Mouse (Mus musculus) liver (tissue): Measurements from ENCODE around the gene Fibp.

Source experiments
- DNase-seq: peaks from one replicate; pipeline ENCODE4 v3.0.0-alpha.2; 2020; ENCODE audit warnings: mixed read lengths

The Fibp gene

DNA sequence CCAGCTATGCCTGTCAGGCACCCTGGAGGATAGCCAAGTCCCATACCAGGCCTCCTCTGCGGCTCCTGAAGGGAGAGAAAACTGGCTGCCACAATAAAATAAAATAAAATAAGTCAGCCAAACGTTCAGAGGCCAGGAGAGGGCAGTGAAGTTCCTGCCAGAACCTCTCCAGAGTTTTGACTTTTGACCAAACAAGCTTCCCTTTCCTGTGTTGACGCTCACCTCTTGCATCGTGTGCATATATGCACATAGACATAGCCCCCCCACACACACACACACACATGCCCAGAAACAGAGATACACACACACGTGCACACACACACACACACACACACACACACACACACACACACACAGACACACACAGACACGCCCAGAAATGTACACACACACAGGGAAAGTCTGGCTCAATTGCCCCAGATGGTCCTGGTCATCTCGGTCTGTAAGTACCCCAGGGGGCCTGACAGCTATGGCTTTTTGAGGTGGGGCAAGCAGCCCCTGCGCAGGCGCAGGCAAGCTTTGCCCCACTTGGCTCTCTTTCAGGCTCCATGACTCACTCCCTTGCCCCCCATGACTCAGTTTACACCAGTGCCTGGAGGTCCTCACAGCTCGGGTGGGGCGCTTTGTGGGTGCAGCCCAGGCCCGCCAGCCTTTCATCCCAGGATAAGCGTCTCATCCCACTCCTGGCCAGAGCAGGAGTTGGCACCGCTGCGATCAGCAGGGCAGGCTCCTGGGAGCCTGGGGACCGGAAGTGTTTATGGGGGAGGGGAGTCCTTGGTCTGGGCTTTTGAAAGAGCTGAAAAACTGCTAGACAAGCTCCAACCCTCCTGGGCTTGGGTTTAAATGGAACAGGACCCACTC lies 27.2 kb upstream of the Fibp start:
- peak; percentile 44 for DNase-seq

DNA sequence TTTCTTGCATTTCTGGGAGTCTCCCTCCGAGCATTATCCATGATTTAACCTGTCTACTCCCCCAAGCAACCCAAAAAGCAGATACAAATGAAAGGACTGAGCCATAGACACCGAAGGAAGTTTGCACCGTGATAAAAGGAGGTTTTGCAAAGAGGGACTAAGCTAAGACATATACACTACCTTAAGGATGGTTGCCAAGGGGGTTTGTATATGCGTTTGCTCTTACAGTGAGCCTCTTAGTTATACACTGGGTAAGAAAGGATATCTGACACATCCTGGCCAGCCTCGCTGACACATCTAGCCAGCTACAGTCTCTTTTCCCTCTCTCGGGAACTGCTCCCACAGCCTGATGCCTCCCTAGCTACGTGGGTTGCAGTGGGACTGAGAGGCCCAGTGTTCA lies 26.5 kb upstream of the Fibp start:
- DNase-seq = no peak

DNA sequence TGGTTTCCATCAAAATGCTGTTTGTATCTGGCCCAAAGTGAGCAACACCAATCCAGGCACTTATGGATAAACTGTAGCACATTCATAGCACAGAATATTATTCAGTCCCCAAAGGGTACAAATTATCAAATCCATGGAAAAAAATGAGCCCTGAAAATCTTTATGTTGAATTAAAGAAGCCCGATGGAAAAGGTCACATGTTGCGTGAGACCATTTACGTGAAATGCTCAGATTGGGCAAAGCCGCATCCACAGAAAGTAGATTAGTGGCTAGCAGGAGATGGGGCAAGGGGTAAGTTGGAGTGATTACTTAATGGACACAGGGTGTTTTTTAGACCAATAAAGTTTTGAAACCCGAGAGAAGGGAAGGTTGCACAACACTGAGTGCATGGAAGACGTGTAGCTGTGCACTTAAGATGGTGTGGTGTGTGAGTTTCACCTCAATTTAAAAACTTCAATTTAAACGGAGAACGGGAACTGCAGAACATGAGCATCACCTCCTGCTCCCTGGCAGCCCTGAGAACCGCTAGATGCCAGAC lies 16.0 kb upstream of the Fibp start:
- no peak for DNase-seq

DNA sequence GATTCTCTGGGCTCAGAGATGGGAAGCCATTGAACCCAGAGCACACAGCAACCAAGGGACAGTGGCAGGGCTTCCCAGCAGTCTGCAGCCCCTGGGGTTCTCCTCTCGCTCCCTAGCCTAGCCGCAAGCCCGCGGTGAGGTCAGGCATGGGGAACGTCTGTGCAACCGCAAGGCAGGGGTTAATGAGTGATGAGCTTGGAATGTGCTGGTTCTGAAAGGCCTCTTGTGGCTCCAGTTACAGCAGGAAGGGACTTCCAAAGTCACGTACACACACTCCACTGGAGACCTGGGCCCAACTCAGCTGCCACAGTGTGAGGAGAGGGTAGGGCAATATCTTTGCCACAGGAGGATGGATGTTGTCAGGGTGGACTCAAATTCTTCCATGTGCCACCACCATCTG lies 15.5 kb upstream of the Fibp start:
- DNase-seq = no peak

DNA sequence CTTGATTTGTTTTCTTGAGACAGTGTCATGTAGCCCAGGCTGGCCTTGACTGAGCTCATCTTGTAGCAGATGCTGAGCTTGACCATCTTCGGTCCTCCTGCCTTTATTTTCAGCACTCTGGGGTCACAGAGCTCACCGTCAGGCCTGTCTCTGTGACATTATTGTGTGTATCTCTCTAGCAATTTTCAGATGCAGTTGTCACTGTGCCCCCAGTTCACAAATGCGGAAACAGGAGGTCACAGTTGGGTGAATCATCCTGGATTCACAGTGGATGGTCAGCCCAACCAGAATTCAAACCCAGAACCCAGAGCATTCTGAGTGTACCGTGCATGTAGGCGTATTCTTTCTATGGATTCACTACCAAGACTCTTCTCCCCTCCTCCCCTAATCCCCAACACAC lies 14.7 kb upstream of the Fibp start:
- no peak for DNase-seq

DNA sequence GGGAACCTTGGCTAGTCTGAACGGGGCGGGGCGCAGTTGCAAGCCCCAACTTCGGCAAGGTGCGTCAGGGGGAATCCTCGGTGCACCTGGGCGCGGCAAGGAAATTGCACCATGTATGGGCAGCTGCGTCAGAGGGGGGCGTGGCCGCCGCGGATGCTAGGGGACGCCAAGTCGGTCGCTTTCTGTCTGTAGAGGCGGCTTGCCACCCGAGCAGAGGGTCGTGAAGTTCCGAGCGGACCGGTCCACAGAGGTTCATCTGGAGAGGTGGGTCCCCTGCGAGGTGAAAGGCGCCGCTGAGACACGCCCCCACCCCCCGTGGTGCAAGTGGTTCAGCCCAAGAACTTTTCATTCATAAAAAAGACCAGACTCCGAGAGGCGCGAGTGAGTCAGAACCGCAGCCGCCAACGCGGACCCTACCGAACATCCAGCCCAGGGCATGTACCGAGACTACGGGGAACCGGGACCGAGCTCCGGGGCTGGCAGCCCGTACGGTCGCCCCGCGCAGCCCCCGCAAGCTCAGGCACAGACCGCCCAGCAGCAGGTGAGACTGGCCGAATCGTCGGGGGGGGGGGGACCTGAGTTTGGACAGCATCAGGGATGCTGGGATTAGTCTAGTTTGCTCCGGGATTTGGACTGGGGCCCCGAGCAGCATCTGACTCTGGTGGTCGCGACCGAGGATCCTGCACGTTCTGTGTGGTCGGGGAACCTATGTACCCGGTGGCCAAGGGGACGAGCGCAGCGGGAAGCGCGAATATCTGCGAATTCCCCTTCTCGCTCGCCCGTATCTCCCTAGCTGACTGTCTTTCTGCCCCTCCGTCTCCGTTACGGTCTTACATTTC lies 12.7 kb upstream of the Fibp start, which contains the start of gene Fosl1:
TSS of gene Fosl1 (plus strand) at position 33 of the 839 bp plus-strand sequence.
- peak; percentile 75 for DNase-seq

DNA sequence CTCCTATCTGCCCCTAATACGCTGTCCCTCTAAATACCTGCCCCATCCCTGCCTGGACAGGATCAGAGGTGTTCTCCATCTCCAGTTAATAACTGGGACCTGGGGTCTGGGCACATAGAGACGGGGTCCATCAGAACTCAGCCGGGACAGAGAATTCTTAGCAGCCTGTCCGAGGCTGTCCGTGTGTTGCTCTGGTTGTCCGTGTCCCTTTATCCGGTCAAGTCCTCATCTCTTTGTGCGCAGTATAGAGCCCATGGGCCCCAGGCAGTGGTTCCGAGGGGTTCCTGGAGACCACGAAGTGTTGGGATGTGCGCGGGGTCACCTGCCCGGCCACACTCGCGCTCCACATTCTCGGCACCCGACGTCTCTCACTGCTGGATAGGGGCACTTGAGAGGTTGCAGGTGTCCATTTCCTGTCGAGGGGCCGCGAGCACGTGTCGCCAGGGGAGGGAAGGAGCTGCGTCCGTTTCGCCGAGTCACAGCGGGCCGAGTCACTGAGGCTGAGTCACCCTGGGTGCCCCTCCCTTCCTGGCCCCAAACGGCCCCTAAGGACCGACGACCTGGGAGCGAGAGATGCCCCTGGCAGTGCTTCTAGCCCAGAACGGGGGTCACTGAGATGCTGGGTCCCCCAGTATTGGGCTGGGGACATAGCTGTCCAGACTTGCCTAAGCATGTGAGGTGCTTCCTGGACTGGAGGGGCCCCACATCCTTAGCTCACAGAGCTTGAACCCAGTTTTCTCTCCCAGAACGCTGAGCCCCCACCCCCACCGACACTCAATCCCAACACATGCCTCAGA lies 11.9 kb upstream of the Fibp start:
- peak; percentile 79 for DNase-seq

DNA sequence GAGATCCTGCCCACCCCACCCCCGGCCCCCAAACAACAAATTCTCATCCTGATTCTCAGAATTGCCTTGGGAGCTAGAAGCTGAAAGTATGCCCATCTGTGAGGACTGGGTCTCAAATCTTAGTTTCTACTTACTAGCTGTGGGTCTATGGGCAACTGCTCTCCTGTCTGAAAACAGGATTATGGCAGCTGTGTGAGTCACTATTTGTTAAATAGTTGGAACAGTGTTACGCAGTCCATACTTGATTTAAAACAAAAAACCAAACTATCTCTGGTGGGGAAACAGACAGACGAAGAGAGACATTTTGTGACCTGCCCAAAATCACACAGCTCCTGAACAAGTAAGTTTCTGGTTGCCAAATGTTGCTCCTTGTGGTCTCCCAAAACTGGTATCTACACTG lies 10.7 kb upstream of the Fibp start:
- DNase-seq = no peak

DNA sequence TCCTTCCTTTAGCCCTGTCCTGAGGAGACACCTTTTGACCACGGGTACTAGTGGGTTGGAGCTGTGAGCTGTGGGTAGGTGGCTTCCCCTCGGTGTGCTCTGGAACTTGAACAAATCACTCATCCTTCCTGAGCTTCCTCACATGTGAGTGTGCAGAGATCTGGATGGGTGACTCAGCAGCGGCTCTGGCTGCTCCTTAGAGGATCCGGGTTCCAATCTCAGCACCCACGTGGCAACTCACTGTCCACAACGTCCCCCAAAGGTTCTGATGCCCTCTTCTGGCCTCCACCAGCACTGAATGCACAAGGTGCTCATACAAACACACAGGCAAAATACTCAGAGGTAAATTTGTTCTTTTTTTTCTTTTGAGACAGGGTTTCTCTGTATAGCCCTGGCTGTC lies 8.6 kb upstream of the Fibp start:
- DNase-seq = no peak

DNA sequence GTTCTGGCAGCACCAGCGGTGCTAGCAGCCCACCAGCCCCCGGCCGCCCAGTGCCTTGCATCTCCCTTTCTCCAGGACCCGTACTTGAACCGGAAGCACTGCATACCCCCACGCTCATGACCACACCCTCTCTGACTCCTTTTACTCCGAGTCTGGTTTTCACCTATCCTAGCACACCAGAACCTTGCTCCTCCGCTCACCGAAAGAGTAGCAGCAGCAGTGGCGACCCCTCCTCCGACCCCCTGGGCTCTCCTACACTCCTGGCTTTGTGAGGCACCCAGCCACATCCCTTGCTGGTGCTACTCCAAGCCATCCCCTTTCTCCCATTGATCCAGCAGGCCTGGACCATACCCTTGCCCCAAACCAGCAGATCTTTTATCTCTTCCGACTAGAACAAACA lies 5.4 kb upstream of the Fibp start:
- no peak for DNase-seq

DNA sequence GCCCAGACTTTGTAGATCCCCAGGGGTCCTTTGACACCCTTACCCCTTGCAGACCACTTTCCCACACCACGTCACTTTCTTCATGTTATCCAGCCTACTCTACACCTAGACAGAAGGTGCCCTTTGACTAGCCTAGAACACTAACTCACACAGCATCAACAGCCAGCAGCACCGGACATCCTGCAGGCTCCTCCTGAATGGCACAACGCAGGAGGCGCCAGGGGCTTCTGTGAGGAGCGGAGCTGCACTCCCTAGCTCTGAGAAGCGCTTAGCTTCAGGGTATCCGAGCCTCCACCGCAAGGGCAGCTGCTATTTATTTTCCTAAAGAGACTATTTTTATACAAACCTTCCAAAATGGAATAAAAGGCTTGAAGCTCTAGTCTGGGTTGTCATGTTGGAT lies 4.8 kb upstream of the Fibp start:
- no peak for DNase-seq

DNA sequence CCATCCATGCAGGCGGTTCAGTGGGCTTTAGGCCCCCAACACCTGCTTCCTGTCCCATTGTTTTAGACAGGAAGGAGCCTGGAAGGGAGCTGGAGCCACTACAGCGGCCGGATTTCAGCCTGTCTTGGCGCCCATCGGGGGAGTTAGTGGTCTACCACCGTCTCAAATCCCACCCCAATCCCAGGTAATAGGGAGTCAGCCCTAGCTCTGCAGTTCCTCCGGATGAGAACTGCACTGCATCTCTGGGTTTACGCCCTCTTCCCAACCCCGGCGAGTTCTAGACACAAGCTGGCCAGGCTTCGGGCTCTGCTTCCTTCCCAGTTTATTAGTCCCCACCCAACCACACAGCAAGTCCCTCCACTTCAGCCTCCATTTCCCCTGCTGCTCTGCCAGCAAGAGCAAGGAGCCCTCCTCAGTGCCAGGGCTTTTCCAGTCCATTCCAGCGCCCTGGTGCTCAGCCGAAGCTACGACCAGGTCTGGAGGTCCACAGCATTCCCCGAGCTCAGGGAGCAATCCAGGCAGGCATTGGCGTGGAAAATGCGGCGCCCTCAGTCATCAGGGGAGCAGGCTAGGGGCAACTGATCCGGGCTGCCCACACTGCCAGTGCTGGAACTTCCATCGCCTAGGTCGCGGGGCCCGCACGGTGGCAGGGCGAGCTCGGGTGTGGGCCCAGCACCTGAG lies 4.0 kb upstream of the Fibp start:
- DNase-seq = peak; percentile 21

DNA sequence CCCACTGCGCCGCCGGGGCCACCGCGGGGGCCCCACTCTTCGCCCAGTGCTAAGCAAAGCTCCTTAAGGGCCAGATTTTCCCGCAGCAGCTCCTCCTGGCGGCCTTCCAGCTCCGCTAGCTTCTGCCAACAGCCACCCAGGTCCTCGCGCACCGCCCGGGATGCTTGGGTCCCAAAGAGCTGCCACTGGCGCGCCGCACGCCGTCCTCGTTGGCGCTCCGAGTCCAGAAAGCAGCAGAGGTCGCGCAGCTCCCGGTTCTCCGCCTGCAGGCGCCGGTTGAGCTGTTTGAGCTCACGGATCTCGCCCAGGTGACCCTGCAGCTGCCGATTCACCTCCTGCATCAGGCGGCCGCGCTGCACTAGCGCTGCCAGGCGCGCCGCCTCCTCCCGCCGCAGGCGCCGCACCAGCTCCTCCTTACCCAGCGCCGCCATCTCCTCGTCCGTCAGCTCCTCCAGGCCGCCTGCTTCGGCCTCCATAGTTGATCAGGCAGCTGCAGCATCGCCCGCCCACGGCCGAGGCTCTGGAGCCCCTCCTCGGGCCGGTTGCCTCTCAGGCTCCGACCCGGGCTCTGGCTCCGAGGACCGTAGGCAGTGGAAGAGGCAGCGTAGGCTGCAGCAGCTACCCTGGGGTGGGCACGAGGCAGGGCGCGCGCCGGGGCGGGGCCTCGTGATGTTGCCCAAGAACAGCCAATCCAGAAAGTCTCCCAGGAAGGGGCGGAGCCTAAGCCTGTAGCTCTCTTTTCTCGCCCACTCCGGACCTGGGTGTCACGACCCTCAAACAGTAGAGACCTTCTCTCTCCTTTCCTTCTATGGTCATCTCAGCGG lies 3.3 kb upstream of the Fibp start:
- DNase-seq = peak; percentile 95

DNA sequence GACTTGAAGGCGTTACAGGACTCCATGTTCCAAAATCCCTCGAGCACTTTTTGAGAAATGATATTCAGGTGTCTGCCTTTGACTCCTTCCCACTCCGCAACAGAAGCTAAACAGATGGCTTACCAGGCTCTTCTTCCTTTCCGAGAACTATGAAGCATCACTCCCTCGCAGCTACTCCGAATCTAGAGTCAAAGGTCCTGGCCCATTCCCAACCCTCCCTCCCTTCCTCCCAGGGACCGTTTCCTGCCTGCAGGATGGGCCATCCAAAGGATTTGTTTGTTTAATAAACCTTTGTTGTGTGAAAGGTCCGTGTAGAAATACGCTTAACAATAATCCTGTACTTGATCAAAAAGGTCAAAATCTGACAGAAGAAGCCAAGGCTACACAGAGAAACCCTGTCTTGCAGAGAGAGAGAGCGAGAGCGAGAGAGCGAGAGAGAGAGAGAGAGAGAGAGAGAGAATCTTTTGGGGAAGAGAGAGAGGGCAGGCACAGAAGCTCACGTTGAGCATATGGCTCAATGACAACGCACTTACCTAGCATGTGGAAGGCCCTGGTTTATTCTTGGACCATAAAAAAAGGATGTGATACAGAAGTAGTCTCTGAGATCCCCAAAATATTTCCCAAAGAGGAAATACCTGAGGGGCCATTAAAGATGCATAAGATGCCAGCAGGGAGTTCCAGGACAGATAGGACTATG lies 2.5 kb upstream of the Fibp start, which contains the start of gene Ccdc85b:
TSS of gene Ccdc85b (minus strand) at position 149 of the 697 bp plus-strand sequence.
- DNase-seq = no peak

DNA sequence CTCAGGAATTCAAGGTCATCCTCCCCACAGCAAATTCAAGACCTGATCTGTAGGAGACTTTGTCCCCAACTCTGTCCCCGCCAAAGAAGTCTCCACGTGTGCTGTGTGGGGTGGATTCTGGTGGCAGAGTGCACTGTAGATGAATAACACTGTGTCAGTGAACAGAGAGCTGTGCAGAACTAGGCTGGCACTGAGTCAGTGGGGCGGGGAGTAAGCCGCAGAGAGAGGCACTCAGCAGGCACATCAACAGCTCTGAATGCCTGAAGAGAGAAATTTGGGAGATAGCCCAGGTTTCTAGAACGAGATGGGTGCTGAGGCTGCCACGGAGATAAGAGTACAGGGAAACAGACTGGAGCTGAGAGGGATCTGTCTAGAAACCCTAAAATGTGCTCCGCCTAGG lies 1.4 kb upstream of the Fibp start:
- no peak for DNase-seq

DNA sequence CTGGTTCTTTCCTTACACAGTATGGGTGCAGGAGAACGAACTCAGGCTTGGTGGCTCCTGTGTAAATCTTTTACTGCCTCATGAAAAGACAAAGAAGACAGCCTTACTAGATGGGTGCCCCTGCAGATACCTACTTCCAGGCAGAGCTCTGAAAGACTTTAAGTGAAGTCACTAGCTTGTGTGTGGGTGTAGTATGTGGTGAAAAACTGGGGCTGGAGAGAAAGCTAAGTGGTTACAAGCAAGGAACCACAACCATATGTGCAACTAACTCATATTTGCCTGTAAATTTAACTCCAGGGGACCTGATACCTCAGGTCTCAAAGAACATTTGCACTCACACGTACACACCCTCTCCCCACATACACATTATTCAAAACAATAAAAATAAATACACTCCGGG lies 519 bp upstream of the Fibp start:
- no peak for DNase-seq

DNA sequence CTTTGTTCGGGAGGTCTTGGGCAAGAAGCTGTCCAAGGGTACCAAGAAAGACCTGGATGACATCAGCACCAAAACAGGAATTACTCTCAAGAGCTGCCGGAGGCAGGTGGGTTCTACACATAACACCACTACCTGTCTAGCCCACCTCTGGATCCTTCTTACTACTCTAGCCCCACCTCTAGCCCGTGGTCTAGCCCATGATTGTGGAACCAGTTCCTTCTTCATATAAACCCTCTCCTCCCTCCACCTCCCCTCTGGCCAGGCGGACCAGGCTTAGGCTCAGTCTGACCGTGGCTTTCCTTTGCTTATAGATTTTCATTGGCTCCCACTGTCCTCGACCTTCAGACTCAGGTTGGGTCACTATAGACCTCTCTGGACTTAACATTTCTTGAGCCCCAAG lies 996 bp downstream of the Fibp start:
- no peak for DNase-seq

DNA sequence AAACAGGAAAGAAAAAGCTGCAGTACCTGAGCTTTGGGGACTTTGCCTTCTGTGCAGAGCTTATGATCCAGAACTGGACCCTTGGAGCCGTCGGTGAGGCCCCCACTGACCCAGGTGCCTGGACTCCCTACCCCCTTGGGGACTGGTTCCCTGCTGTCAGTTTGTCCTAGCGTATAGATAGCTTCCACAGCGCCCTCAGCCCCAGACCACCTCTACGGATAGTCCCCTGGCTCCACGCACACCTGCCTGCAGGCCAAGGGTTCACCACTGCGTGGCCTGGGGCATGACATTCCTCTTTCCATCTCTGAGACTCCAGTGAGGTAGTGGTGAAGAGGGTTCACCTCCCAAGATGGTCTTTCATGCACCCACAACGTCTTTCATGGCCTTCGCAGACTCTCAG lies 2.8 kb downstream of the Fibp start:
- no peak for DNase-seq

DNA sequence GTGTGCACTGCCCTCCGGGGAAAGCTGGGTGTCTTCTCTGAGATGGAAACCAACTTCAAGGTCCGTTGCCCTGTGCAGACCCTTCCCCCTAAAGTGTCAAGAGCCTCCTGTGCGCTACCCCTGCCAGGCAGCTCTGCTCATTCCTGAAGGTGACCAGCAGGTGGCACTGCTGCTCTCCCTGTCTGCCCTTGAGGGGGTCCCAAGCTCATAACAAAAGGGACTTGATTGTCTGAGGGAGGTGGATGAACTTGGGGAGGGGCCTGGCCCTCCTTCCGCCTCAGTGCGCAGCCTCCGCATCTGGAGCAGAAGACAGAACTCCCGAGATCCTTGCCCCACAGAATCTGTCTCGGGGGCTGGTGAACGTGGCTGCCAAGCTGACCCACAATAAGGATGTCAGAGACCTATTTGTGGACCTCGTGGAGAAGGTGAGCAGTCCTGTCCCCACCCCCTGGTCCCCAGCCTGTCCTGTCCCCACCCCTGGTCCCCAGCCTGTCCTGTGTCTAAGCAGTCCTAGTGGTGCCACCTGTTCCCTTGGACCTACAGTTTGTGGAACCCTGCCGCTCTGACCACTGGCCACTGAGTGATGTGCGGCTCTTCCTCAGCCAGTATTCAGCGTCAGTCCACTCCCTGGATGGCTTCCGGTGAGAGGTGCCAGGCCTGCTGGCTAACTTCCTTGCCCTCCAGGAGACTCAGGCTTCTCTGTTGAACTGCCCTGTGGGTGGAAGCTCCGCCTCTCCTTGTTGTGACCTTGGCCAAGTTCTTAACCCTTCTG lies 3.6 kb downstream of the Fibp start:
- peak; percentile 60 for DNase-seq

DNA sequence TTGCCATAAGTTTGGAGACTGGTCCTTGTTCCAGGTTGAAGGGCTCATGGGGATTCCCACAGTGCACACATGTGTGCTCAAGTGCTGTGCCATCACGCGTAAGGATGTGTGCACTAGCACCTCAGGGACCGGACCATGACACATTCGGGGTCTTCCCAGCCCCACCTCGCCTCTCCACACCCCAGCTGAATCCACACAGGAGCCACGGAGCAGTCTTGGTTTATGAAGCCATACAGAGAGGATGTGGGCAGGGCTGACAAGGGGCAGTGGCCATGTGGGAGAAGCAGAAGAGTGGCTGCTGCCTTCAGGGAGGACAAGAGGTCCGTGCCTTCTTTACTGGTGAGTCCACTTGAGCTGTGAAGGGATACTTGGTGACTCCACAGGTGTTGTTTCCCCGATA lies 4.6 kb downstream of the Fibp start:
- no peak for DNase-seq
